17 mouse cellular contexts compared by ENCODE assay signal in the genomic region with DNA sequence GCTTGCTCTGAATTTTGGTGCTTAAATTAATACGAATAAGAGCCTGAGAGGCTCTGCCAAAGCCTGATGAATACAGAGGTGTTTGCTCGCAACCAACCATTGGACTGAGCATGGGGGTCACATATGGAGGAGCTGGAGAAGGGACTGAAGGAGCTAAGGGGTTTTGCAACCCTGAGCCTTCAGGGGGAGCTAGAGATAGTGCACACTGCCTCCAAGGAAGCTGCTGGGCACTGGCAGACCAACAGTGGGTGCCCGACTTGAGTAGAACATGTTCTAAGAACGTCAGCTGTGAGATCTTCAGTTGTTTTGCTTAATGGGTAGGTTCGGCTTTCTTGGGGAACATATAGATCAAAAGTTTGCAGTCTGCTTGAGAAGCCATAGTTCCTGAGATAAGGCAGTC.
A peak's percentile ranks its signal among the peaks of the same experiment; 100 is the strongest.
DNase-seq lines count a peak whose midpoint lies in the region; ATAC-seq and TF ChIP-seq lines count a peak whose summit lies in the region.
"Had no signal": no experiment of that assay in that cellular context is flagged by ENCODE, and none has a peak within 500 bp of the region (broad histone marks: within the 10 kb centered on the region; RNA-seq: fewer than 3 reads in every experiment).

No protein-coding gene starts in this region.

- H3K36me3 ChIP-seq in intestine, postnatal 0 days (ENCODE audit: control insufficient read depth, insufficient read depth) = no peaks in the 10 kb centered on the region
- no peaks in the 10 kb centered on the region for H3K36me3 ChIP-seq in intestine, embryonic 15.5 days
- H3K36me3 ChIP-seq: G1E; liver, embryonic 12.5 days; neural tube, embryonic 12.5 days had no signal

- no peak overlapping the region for H3K4me2 ChIP-seq in intestine, postnatal 0 days (replicated peaks; ENCODE audit: low read depth)
- H3K4me2 ChIP-seq in intestine, embryonic 15.5 days (replicated peaks) = no peak overlapping the region
- H3K4me2 ChIP-seq: forebrain, embryonic 13.5 days; heart, embryonic 11.5 days; hindbrain, embryonic 14.5 days; liver, embryonic 12.5 days; midbrain, embryonic 11.5 days; neural tube, embryonic 12.5 days had no signal

- no peak overlapping the region for H3K9ac ChIP-seq in intestine, postnatal 0 days (ENCODE audit: low read depth, low read length)
- no peak overlapping the region for H3K9ac ChIP-seq in intestine, embryonic 15.5 days
- H3K9ac ChIP-seq: forebrain, embryonic 13.5 days; hindbrain, embryonic 14.5 days; liver, embryonic 12.5 days; neural tube, embryonic 12.5 days had no signal

- peak; percentile 7; the same call in 1 of the 2 replicates for TF ChIP-seq CTCF in intestine, postnatal 0 days (IDR thresholded peaks at IDR 0.05; ENCODE audit: low read depth)
- TF ChIP-seq CTCF in Patski (IDR thresholded peaks at IDR 0.05) = peak; percentile 49

- no peak for ATAC-seq in intestine, postnatal 0 days
- ATAC-seq in intestine, embryonic 15.5 days = no peak
- no peak for ATAC-seq in Patski
- ATAC-seq: forebrain, embryonic 13.5 days; liver, embryonic 12.5 days had no signal

- 89% methylated on average over 5 of the region's 5 CpGs for WGBS in intestine, postnatal 0 days
- WGBS in intestine, embryonic 15.5 days = 88% methylated on average over 5 of the region's 5 CpGs

- no peak overlapping the region for H3K27ac ChIP-seq in intestine, postnatal 0 days (ENCODE audit: low read depth, low read length)
- no peak overlapping the region for H3K27ac ChIP-seq in intestine, embryonic 15.5 days
- H3K27ac ChIP-seq: forebrain, embryonic 13.5 days; hindbrain, embryonic 14.5 days; liver, embryonic 12.5 days; neural tube, embryonic 12.5 days; stomach, postnatal 0 days had no signal

- H3K27me3 ChIP-seq in intestine, postnatal 0 days (replicated peaks; ENCODE audit: control insufficient read depth, insufficient read depth, low read length) = no peaks in the 10 kb centered on the region
- H3K27me3 ChIP-seq in intestine, embryonic 15.5 days (replicated peaks) = no peaks in the 10 kb centered on the region
- no peaks in the 10 kb centered on the region for H3K27me3 ChIP-seq in Patski
- H3K27me3 ChIP-seq: forebrain, embryonic 13.5 days; liver, embryonic 12.5 days; neural tube, embryonic 12.5 days had no signal

- DNase-seq in ovary, postnatal 36 days (ENCODE audit: low spot score) = peak; percentile 5
- DNase-seq in ovary, adult 18-20 months (ENCODE audit: low spot score) = no peak
- no peak for DNase-seq in Patski (ENCODE audit: low read depth, low spot score)
- DNase-seq in lung, postnatal 25 days (ENCODE audit: low spot score) = peak; percentile 15
- DNase-seq in cerebellum, adult 9-10 months = no peak
- DNase-seq: cerebellum, postnatal 36 days; right cerebral cortex, postnatal 25 days had no signal

- in situ Hi-C loops in Patski (cut with MboI; ENCODE audit: low pct_unique_long_range_greater_than_20kb) = no loop called here

- no peaks in the 10 kb centered on the region for H3K9me3 ChIP-seq in intestine, postnatal 0 days (ENCODE audit: control insufficient read depth)
- no peaks in the 10 kb centered on the region for H3K9me3 ChIP-seq in intestine, embryonic 15.5 days
- H3K9me3 ChIP-seq: forebrain, embryonic 13.5 days; G1E; liver, embryonic 12.5 days; neural tube, embryonic 12.5 days had no signal

- H3K4me1 ChIP-seq in intestine, postnatal 0 days (replicated peaks; ENCODE audit: control insufficient read depth, insufficient read depth, low read length) = no peaks in the 10 kb centered on the region
- H3K4me1 ChIP-seq in intestine, embryonic 15.5 days (replicated peaks) = no peaks in the 10 kb centered on the region
- H3K4me1 ChIP-seq: forebrain, embryonic 13.5 days; liver, embryonic 12.5 days; neural tube, embryonic 12.5 days had no signal

- CTCF ChIA-PET in Patski (lab: Charles Lee) = interaction anchor here (1.0 to 2.3 kb wide), 3 partner anchors 9 to 30 kb away, joined by 3 to 8 read pairs (median 4); no protein-coding TSS in a partner anchor

- H3K4me3 ChIP-seq in intestine, postnatal 0 days (ENCODE audit: low read depth, low read length) = no peak overlapping the region
- no peak overlapping the region for H3K4me3 ChIP-seq in intestine, embryonic 15.5 days (replicated peaks)
- H3K4me3 ChIP-seq: forebrain, embryonic 13.5 days; liver, embryonic 12.5 days; neural tube, embryonic 12.5 days had no signal

- POLR2A ChIA-PET in Patski (lab: Charles Lee) = no interaction called here

Comparison
In these comparisons a context has a peak if more than half of its experiments do, and no peak if none do; other contexts are left out.
1. DNase-seq: peak in ovary, postnatal 36 days (single experiment) and lung, postnatal 25 days (single experiment); none in ovary, adult 18-20 months (single experiment), Patski (single experiment) and cerebellum, adult 9-10 months (single experiment).